Mouse (Mus musculus): Measurements from ENCODE around the gene T2. TPM values are rescaled to one million over a fixed set of nuclear protein-coding genes. Genes with fewer than 3 reads are reported as not detected.

Gene T2
- polyA plus RNA-seq, 1 experiment, result not detected

- Histone ChIP-seq H3K4me1 (ENCODE audit: control insufficient read depth, insufficient read depth, low read length) (no peaks in the 10 kb centered on the region), H3K27ac (ENCODE audit: insufficient read depth, low read depth, low read length) (no peak overlapping the region), H3K4me3 (ENCODE audit: insufficient read depth, low read length) (no peak overlapping the region)
- TF ChIP-seq CTCF (IDR thresholded peaks at IDR 0.05; ENCODE audit: low read depth, low read length) (peak; percentile 82), POLR2A (IDR thresholded peaks at IDR 0.05; ENCODE audit: borderline replicate concordance, low read depth, low read length) (no peak)
Measured at GRCm38 (mm10) chr17:8461568-8461967, 105.8 kb downstream of the T2 start.

DNA sequence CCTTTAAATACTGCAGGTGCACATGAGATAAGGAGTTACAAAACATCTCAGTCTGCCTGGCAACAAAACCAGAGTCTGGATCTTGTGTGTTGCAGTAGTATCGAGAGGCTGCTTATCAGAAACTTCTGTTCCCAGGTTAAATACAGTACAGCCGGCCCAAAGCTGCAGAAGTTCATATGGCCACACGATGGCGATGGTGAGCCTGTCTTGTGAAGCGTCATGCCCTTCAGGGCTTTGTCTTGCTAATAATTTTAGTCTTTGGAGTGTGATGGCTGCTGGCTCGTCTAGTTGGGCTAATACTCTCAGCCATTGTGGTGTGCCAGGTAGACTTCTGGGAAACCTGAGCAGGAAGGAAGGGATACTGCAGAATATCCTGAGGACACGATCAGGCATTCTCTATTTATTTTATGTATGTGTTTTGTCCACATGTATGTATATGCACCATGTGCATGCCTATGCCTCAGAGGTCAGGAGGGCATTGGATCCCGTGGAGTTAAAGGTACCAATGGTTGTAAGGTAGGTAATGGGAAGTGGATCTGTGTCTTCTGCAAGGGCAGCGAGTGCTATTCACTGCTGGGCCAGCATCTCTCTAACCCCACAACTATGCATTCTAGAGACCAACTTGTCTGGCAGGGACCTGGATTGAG is 107.8 kb downstream of the T2 start:
- Histone ChIP-seq H3K4me3 (ENCODE audit: insufficient read depth, low read length) (no peak overlapping the region), H3K4me1 (ENCODE audit: control insufficient read depth, insufficient read depth, low read length) (no peaks in the 10 kb centered on the region), H3K27ac (ENCODE audit: insufficient read depth, low read depth, low read length) (no peak overlapping the region)
- TF ChIP-seq CTCF (IDR thresholded peaks at IDR 0.05; ENCODE audit: low read depth, low read length) (peak; percentile 52; the same call in 1 of the 2 replicates), POLR2A (IDR thresholded peaks at IDR 0.05; ENCODE audit: borderline replicate concordance, low read depth, low read length) (no peak)

DNA sequence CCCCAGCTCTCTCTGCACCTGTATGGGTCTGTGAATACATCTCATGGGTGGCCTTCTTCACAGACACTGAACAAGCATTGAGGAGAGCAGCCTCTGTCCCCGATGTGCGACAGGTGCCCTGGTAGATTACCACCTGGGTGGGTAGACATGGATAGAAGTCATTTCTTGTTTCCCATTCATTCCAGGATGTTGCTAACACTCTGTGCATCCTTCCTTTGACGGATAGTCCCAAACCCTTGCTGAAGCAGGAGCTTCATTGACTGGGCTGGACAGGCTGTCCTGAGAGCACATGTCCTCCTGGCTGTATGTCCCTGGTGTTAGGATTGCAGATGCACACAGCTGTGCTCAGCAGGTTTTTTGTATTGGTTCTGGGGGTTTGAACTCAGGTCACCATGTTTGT is 112.0 kb downstream of the T2 start:
- no peak for TF ChIP-seq CTCF (IDR thresholded peaks at IDR 0.05; ENCODE audit: low read depth, low read length)
- no peak for TF ChIP-seq POLR2A (IDR thresholded peaks at IDR 0.05; ENCODE audit: borderline replicate concordance, low read depth, low read length)
- Histone ChIP-seq H3K4me1 (ENCODE audit: control insufficient read depth, insufficient read depth, low read length) (no peaks in the 10 kb centered on the region), H3K27ac (ENCODE audit: insufficient read depth, low read depth, low read length) (no peak overlapping the region), H3K4me3 (ENCODE audit: insufficient read depth, low read length) (no peak overlapping the region)

GRCm38 (mm10) chr17:8468716-8469344 is 113.0 kb downstream of the T2 start:
- TF ChIP-seq POLR2A (IDR thresholded peaks at IDR 0.05; ENCODE audit: borderline replicate concordance, low read depth, low read length) (no peak), CTCF (IDR thresholded peaks at IDR 0.05; ENCODE audit: low read depth, low read length) (peak; percentile 93)
- Histone ChIP-seq H3K4me1 (ENCODE audit: control insufficient read depth, insufficient read depth, low read length) (no peaks in the 10 kb centered on the region), H3K4me3 (ENCODE audit: insufficient read depth, low read length) (no peak overlapping the region), H3K27ac (ENCODE audit: insufficient read depth, low read depth, low read length) (no peak overlapping the region)

Other genes with a start within 250 kb of the T2 start
- 0.45 TPM in 1 of 2 replicates, not detected in the other for gene Gm49673, start 208.2 kb upstream of the T2 start, polyA plus RNA-seq (2012; ENCODE audit: insufficient read depth, insufficient read length, missing spikeins)
- gene Rnaset2a, start 207.9 kb upstream of the T2 start, polyA plus RNA-seq (2012; ENCODE audit: insufficient read depth, insufficient read length, missing spikeins), result 19.5 and 23.3 TPM in 2 replicates
- 16.4 and 17.4 TPM in 2 replicates for gene Fgfr1op, start 190.5 kb upstream of the T2 start, polyA plus RNA-seq (2012; ENCODE audit: insufficient read depth, insufficient read length, missing spikeins)
- not detected in 2 replicates for gene Ccr6, start 119.9 kb upstream of the T2 start, polyA plus RNA-seq (2012; ENCODE audit: insufficient read depth, insufficient read length, missing spikeins)
- gene Mpc1, start 73.1 kb upstream of the T2 start, polyA plus RNA-seq (2012; ENCODE audit: insufficient read depth, insufficient read length, missing spikeins), result 103 and 118 TPM in 2 replicates
- 161 and 186 TPM in 2 replicates for gene Sft2d1, start 44.9 kb upstream of the T2 start, polyA plus RNA-seq (2012; ENCODE audit: insufficient read depth, insufficient read length, missing spikeins)
- 0.24 and 0.67 TPM in 2 replicates for gene Prr18, start 18.5 kb upstream of the T2 start, polyA plus RNA-seq (2012; ENCODE audit: insufficient read depth, insufficient read length, missing spikeins)
- not detected in 2 replicates for gene T, start 78.4 kb downstream of the T2 start, polyA plus RNA-seq (2012; ENCODE audit: insufficient read depth, insufficient read length, missing spikeins)
- gene Pde10a, start 169.4 kb downstream of the T2 start, polyA plus RNA-seq (2012; ENCODE audit: insufficient read depth, insufficient read length, missing spikeins), result not detected in 2 replicates
- gene Gm17087, start 211.0 kb downstream of the T2 start, polyA plus RNA-seq (2012; ENCODE audit: insufficient read depth, insufficient read length, missing spikeins), result 2.4 and 4.4 TPM in 2 replicates